Mouse (Mus musculus): ENCODE measurements at regions not wholly inside any gene's neighbourhood (a gene's known extent, or its start where the extent isn't known, plus 50 kb on each side); places are given as distances from the start of the nearest gene placed in this dataset.
"Not testable (repeated sequence)": the region's sequence is repeated elsewhere in the genome, so short reads cannot be mapped to it uniquely, and the experiment has no call there.

GRCm38 (mm10) chr12:114285082-114285481 lies 741.4 kb downstream of the Adam6a start:
- Histone ChIP-seq H3K4me1 (replicated peaks; ENCODE audit: control insufficient read depth, insufficient read depth, low read length) (no peaks in the 10 kb centered on the region), H3K27ac (no peak overlapping the region), H3K9me3 (ENCODE audit: control insufficient read depth, low read length) (peaks cover 38% of the 10 kb centered on the region), H3K4me3 (replicated peaks; ENCODE audit: low read length) (no peak overlapping the region), H3K4me2 (replicated peaks) (no peak overlapping the region), H3K36me3 (replicated peaks; ENCODE audit: control insufficient read depth, insufficient read depth) (no peaks in the 10 kb centered on the region), H3K27me3 (ENCODE audit: control insufficient read depth, insufficient read depth, low read length) (no peaks in the 10 kb centered on the region), H3K9ac (no peak overlapping the region)
- DNase-seq (ENCODE audit: low spot score) = no peak
- no peak for ATAC-seq (ENCODE audit: low FRiP score)
- 80% methylated on average over 1 of the region's 1 CpGs for WGBS

GRCm38 (mm10) chr12:114287041-114287440 lies 743.3 kb downstream of the Adam6a start:
- DNase-seq (ENCODE audit: low spot score) (no peak), ATAC-seq (ENCODE audit: low FRiP score) (no peak)
- H3K4me2 ChIP-seq (replicated peaks) = no peak overlapping the region
- no peak overlapping the region for H3K4me3 ChIP-seq (replicated peaks; ENCODE audit: low read length)
- H3K9me3 ChIP-seq (ENCODE audit: control insufficient read depth, low read length) = peaks cover 45% of the 10 kb centered on the region
- H3K27me3 ChIP-seq (ENCODE audit: control insufficient read depth, insufficient read depth, low read length) = no peaks in the 10 kb centered on the region
- H3K9ac ChIP-seq = no peak overlapping the region
- H3K36me3 ChIP-seq (replicated peaks; ENCODE audit: control insufficient read depth, insufficient read depth) = no peaks in the 10 kb centered on the region
- no peak overlapping the region for H3K27ac ChIP-seq
- H3K4me1 ChIP-seq (replicated peaks; ENCODE audit: control insufficient read depth, insufficient read depth, low read length) = no peaks in the 10 kb centered on the region
- 89% methylated on average over 3 of the region's 3 CpGs for WGBS

- no peak overlapping the region for H3K4me2 ChIP-seq (replicated peaks)
- no peak for ATAC-seq (ENCODE audit: low FRiP score)
- no peak overlapping the region for H3K27ac ChIP-seq
- no peaks in the 10 kb centered on the region for H3K36me3 ChIP-seq (replicated peaks; ENCODE audit: control insufficient read depth, insufficient read depth)
- H3K27me3 ChIP-seq (ENCODE audit: control insufficient read depth, insufficient read depth, low read length) = no peaks in the 10 kb centered on the region
- H3K9ac ChIP-seq = no peak overlapping the region
- H3K4me1 ChIP-seq (replicated peaks; ENCODE audit: control insufficient read depth, insufficient read depth, low read length) = no peaks in the 10 kb centered on the region
- peaks cover 52% of the 10 kb centered on the region for H3K9me3 ChIP-seq (ENCODE audit: control insufficient read depth, low read length)
- H3K4me3 ChIP-seq (replicated peaks; ENCODE audit: low read length) = no peak overlapping the region
- WGBS = 90% methylated on average over 3 of the region's 3 CpGs
- no peak for DNase-seq (ENCODE audit: low spot score)
Observed at GRCm38 (mm10) chr12:114291083-114291482, 747.4 kb downstream of the Adam6a start.

GRCm38 (mm10) chr12:114299771-114300170 lies 756.1 kb downstream of the Adam6a start:
- no peaks in the 10 kb centered on the region for H3K36me3 ChIP-seq (replicated peaks; ENCODE audit: control insufficient read depth, insufficient read depth)
- H3K9ac ChIP-seq = no peak overlapping the region
- WGBS = 82% methylated on average over 5 of the region's 5 CpGs
- H3K27ac ChIP-seq = no peak overlapping the region
- ATAC-seq (ENCODE audit: low FRiP score) (no peak), DNase-seq (ENCODE audit: low spot score) (no peak)
- H3K4me1 ChIP-seq (replicated peaks; ENCODE audit: control insufficient read depth, insufficient read depth, low read length) = no peaks in the 10 kb centered on the region
- H3K27me3 ChIP-seq (ENCODE audit: control insufficient read depth, insufficient read depth, low read length) = no peaks in the 10 kb centered on the region
- H3K9me3 ChIP-seq (ENCODE audit: control insufficient read depth, low read length) = peaks cover 41% of the 10 kb centered on the region
- H3K4me2 ChIP-seq (replicated peaks) = no peak overlapping the region
- H3K4me3 ChIP-seq (replicated peaks; ENCODE audit: low read length) = no peak overlapping the region

- no peaks in the 10 kb centered on the region for H3K27me3 ChIP-seq (ENCODE audit: control insufficient read depth, insufficient read depth, low read length)
- H3K4me1 ChIP-seq (replicated peaks; ENCODE audit: control insufficient read depth, insufficient read depth, low read length) = no peaks in the 10 kb centered on the region
- H3K36me3 ChIP-seq (replicated peaks; ENCODE audit: control insufficient read depth, insufficient read depth) = no peaks in the 10 kb centered on the region
- no peak overlapping the region for H3K4me2 ChIP-seq (replicated peaks)
- peaks cover 41% of the 10 kb centered on the region for H3K9me3 ChIP-seq (ENCODE audit: control insufficient read depth, low read length)
- 84% methylated on average over 2 of the region's 2 CpGs for WGBS
- DNase-seq (ENCODE audit: low spot score) (no peak), ATAC-seq (ENCODE audit: low FRiP score) (no peak)
- no peak overlapping the region for H3K27ac ChIP-seq
- H3K9ac ChIP-seq = no peak overlapping the region
- no peak overlapping the region for H3K4me3 ChIP-seq (replicated peaks; ENCODE audit: low read length)
Observed at GRCm38 (mm10) chr12:114301728-114302127, 758.0 kb downstream of the Adam6a start.

GRCm38 (mm10) chr12:114332552-114332951 lies 788.8 kb downstream of the Adam6a start:
- peaks cover 19% of the 10 kb centered on the region for H3K9me3 ChIP-seq (ENCODE audit: control insufficient read depth, low read length)
- no peaks in the 10 kb centered on the region for H3K27me3 ChIP-seq (ENCODE audit: control insufficient read depth, insufficient read depth, low read length)
- no peak overlapping the region for H3K4me2 ChIP-seq (replicated peaks)
- H3K36me3 ChIP-seq (replicated peaks; ENCODE audit: control insufficient read depth, insufficient read depth) = no peaks in the 10 kb centered on the region
- no peak overlapping the region for H3K27ac ChIP-seq
- ATAC-seq (ENCODE audit: low FRiP score) = no peak
- H3K4me1 ChIP-seq (replicated peaks; ENCODE audit: control insufficient read depth, insufficient read depth, low read length) = no peaks in the 10 kb centered on the region
- no peak overlapping the region for H3K4me3 ChIP-seq (replicated peaks; ENCODE audit: low read length)
- no peak overlapping the region for H3K9ac ChIP-seq
- no peak for DNase-seq (ENCODE audit: low spot score)

GRCm38 (mm10) chr12:114366276-114366675 lies 822.6 kb downstream of the Adam6a start:
- Histone ChIP-seq H3K4me3 (replicated peaks; ENCODE audit: low read length) (no peak overlapping the region), H3K9me3 (ENCODE audit: control insufficient read depth, low read length) (peaks cover 54% of the 10 kb centered on the region), H3K36me3 (replicated peaks; ENCODE audit: control insufficient read depth, insufficient read depth) (no peaks in the 10 kb centered on the region), H3K27me3 (ENCODE audit: control insufficient read depth, insufficient read depth, low read length) (no peaks in the 10 kb centered on the region), H3K9ac (no peak overlapping the region), H3K4me2 (replicated peaks) (no peak overlapping the region), H3K27ac (no peak overlapping the region), H3K4me1 (replicated peaks; ENCODE audit: control insufficient read depth, insufficient read depth, low read length) (no peaks in the 10 kb centered on the region)
- ATAC-seq (ENCODE audit: low FRiP score) (no peak), DNase-seq (ENCODE audit: low spot score) (no peak)
- 68% methylated on average over 3 of the region's 3 CpGs for WGBS

- H3K27ac ChIP-seq; H3K4me2 ChIP-seq (replicated peaks); ATAC-seq (ENCODE audit: low FRiP score); H3K4me3 ChIP-seq (replicated peaks; ENCODE audit: low read length); DNase-seq (ENCODE audit: low spot score); H3K9ac ChIP-seq; H3K4me1 ChIP-seq (replicated peaks; ENCODE audit: control insufficient read depth, insufficient read depth, low read length); H3K27me3 ChIP-seq (ENCODE audit: control insufficient read depth, insufficient read depth, low read length); H3K36me3 ChIP-seq (replicated peaks; ENCODE audit: control insufficient read depth, insufficient read depth): not testable (repeated sequence)
- H3K9me3 ChIP-seq (ENCODE audit: control insufficient read depth, low read length) = peaks cover 36% of the 10 kb centered on the region
- WGBS = 32% methylated on average over 37 of the region's 43 CpGs
Observed at GRCm38 (mm10) chr12:114378696-114379350, 835.1 kb downstream of the Adam6a start.

GRCm38 (mm10) chr12:114391447-114391846 lies 847.7 kb downstream of the Adam6a start:
- no peaks in the 10 kb centered on the region for H3K27me3 ChIP-seq (ENCODE audit: control insufficient read depth, insufficient read depth, low read length)
- no peaks in the 10 kb centered on the region for H3K4me1 ChIP-seq (replicated peaks; ENCODE audit: control insufficient read depth, insufficient read depth, low read length)
- no peak overlapping the region for H3K4me2 ChIP-seq (replicated peaks)
- H3K9ac ChIP-seq = no peak overlapping the region
- WGBS = 80% methylated on average over 2 of the region's 2 CpGs
- ATAC-seq (ENCODE audit: low FRiP score) = no peak
- no peak for DNase-seq (ENCODE audit: low spot score)
- no peak overlapping the region for H3K4me3 ChIP-seq (replicated peaks; ENCODE audit: low read length)
- H3K27ac ChIP-seq = no peak overlapping the region
- H3K36me3 ChIP-seq (replicated peaks; ENCODE audit: control insufficient read depth, insufficient read depth) = no peaks in the 10 kb centered on the region
- peaks cover 50% of the 10 kb centered on the region for H3K9me3 ChIP-seq (ENCODE audit: control insufficient read depth, low read length)

- no peak overlapping the region for H3K9ac ChIP-seq
- H3K27me3 ChIP-seq (ENCODE audit: control insufficient read depth, insufficient read depth, low read length) = no peaks in the 10 kb centered on the region
- ATAC-seq (ENCODE audit: low FRiP score) = no peak
- no peaks in the 10 kb centered on the region for H3K36me3 ChIP-seq (replicated peaks; ENCODE audit: control insufficient read depth, insufficient read depth)
- H3K27ac ChIP-seq = no peak overlapping the region
- no peaks in the 10 kb centered on the region for H3K4me1 ChIP-seq (replicated peaks; ENCODE audit: control insufficient read depth, insufficient read depth, low read length)
- DNase-seq (ENCODE audit: low spot score) = no peak
- no peak overlapping the region for H3K4me2 ChIP-seq (replicated peaks)
- H3K4me3 ChIP-seq (replicated peaks; ENCODE audit: low read length) = no peak overlapping the region
- 63% methylated on average over 2 of the region's 2 CpGs for WGBS
- H3K9me3 ChIP-seq (ENCODE audit: control insufficient read depth, low read length) = peaks cover 58% of the 10 kb centered on the region
Observed at GRCm38 (mm10) chr12:114406206-114406605, 862.5 kb downstream of the Adam6a start.

All from hindbrain, embryonic 14.5 days (tissue).